Mouse (Mus musculus): ENCODE data around the gene Gm10696.
"Not testable (repeated sequence)": the region's sequence is repeated elsewhere in the genome, so short reads cannot be mapped to it uniquely, and the experiment has no call there.

Gm10696 gene

DNA sequence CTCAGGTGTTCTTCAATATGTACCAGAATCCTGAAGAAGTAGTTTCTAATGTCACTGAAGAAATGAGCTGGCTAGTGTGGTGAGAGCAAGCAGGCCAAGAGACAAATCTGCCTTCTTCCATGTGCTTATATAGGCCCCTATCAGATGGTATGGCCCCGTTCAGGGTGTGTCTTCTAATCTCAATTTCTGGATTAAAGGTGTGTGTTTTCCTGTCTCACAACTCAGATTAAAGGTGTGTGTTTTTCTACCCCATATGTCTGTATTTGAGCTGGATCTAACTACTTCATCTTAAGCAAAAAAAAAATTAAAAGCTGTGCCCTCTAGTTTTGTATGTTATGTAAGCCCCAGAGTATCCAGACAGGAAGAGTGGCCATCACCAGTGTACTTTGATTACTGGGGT lies at the start of gene Gm10696:
Gene Gm10696 (minus strand): TSS at position 101 of the 400 bp plus-strand sequence.
- DNase-seq (ENCODE audit: low spot score in 2 of 2): not testable (repeated sequence)

- not testable (repeated sequence) for DNase-seq (ENCODE audit: low spot score in 2 of 2)
Measured at GRCm38 (mm10) chr3:94196414-94196813, 18.4 kb upstream of the Gm10696 start, which contains the start of gene Gm5286. Gm5286 (plus strand) TSS chr3:94196714.

- not testable (repeated sequence) for DNase-seq (ENCODE audit: low spot score in 2 of 2)
Measured at GRCm38 (mm10) chr3:94167351-94167750, 10.6 kb downstream of the Gm10696 start.
